Mouse (Mus musculus) heart, embryonic 15.5 days (tissue): ENCODE data around the gene Mvk. TPM values are rescaled to one million over a fixed set of nuclear protein-coding genes. Genes with fewer than 3 reads are reported as not detected.
A peak's percentile ranks its signal among the peaks of the same experiment; 100 is the strongest.

Experiments used
- ATAC-seq: fragments of 200-750 bp; cut with Nextera tagmentation; replicated peaks from 2 replicates; pipeline ENCODE4 v1.8.0; 2017; ENCODE audit warnings: low read depth, moderate TSS enrichment; ENCODE audit not compliant: insufficient number of reproducible peaks, insufficient read depth, low FRiP score
- H3K27ac ChIP-seq: fragments of 300-500 bp; sonication (generic); 2 replicates; pipeline ENCODE4 v1.5.1; 2015; ENCODE audit warnings: mild to moderate bottlenecking, inconsistent platforms
- H3K27me3 ChIP-seq: fragments of 300-500 bp; sonication (generic); 2 replicates; pipeline ENCODE4 v1.6.1; 2015; ENCODE audit warnings: inconsistent platforms
- H3K36me3 ChIP-seq: fragments of 300-500 bp; sonication (generic); 2 replicates; pipeline ENCODE4 v1.6.1; 2015; ENCODE audit warnings: mild to moderate bottlenecking, inconsistent platforms
- H3K4me1 ChIP-seq: fragments of 300-500 bp; sonication (generic); replicated peaks from 2 replicates; pipeline ENCODE4 v1.6.1; 2015; ENCODE audit warnings: inconsistent platforms
- H3K4me2 ChIP-seq: fragments of 300-500 bp; sonication (generic); 2 replicates; pipeline ENCODE4 v1.6.1; 2015; ENCODE audit warnings: inconsistent platforms, mild to moderate bottlenecking, moderate library complexity
- H3K4me3 ChIP-seq: fragments of 300-500 bp; sonication (generic); 2 replicates; pipeline ENCODE4 v1.5.1; 2015; ENCODE audit warnings: mild to moderate bottlenecking, inconsistent platforms
- H3K9ac ChIP-seq: fragments of 300-500 bp; sonication (generic); 2 replicates; pipeline ENCODE4 v1.6.1; 2015; ENCODE audit warnings: mild to moderate bottlenecking, inconsistent platforms
- H3K9me3 ChIP-seq: fragments of 300-500 bp; sonication (generic); replicated peaks from 2 replicates; pipeline ENCODE4 v1.6.1; 2016; ENCODE audit warnings: inconsistent platforms
- WGBS: fragments of 180-500 bp; shearing (Covaris S2); methylation state at CpG from one replicate; pipeline ENCODE4 v1.1.7; 2015; ENCODE audit warnings: mixed read lengths; 5-methylcytosine and 5-hydroxymethylcytosine counted together
- polyA plus RNA-seq: library from polyadenylated mRNA; unstranded; fragments of >200 nt; fragmentation: Nextera tagmentation; extraction: Ambion mirVana; gene quantifications from 2 replicates; pipeline ENCODE4 v1.2.1, GENCODE M21; 2015

Gene Mvk
- polyA plus RNA-seq, 1 experiment from 2014 or later: 13.6 TPM

- Histone ChIP-seq H3K36me3 (no peaks in the 10 kb centered on the region), H3K27me3 (no peaks in the 10 kb centered on the region), H3K4me1 (no peaks in the 10 kb centered on the region), H3K9me3 (no peaks in the 10 kb centered on the region), H3K4me3 (no peak overlapping the region), H3K9ac (no peak overlapping the region), H3K27ac (no peak overlapping the region), H3K4me2 (no peak overlapping the region)
- WGBS: 32% methylated on average over 14 of the region's 14 CpGs
- no peak for ATAC-seq
Observed at GRCm38 (mm10) chr5:114482587-114483011, 38.5 kb downstream of the Mvk start.

- 64% methylated on average over 14 of the region's 14 CpGs for WGBS
- no peak overlapping the region for H3K4me2 ChIP-seq
- no peaks in the 10 kb centered on the region for H3K4me1 ChIP-seq
- no peaks in the 10 kb centered on the region for H3K36me3 ChIP-seq
- no peaks in the 10 kb centered on the region for H3K27me3 ChIP-seq
- no peaks in the 10 kb centered on the region for H3K9me3 ChIP-seq
- no peak overlapping the region for H3K4me3 ChIP-seq
- H3K9ac ChIP-seq: no peak overlapping the region
- no peak for ATAC-seq
- H3K27ac ChIP-seq: no peak overlapping the region
Observed at GRCm38 (mm10) chr5:114485685-114486084, 41.6 kb downstream of the Mvk start.

- no peaks in the 10 kb centered on the region for H3K4me1 ChIP-seq
- 83% methylated on average over 6 of the region's 6 CpGs for WGBS
- H3K36me3 ChIP-seq: no peaks in the 10 kb centered on the region
- no peak overlapping the region for H3K9ac ChIP-seq
- no peaks in the 10 kb centered on the region for H3K9me3 ChIP-seq
- no peak overlapping the region for H3K4me2 ChIP-seq
- H3K4me3 ChIP-seq: no peak overlapping the region
- ATAC-seq: no peak
- no peak overlapping the region for H3K27ac ChIP-seq
- no peaks in the 10 kb centered on the region for H3K27me3 ChIP-seq
Observed at GRCm38 (mm10) chr5:114489570-114489969, 45.5 kb downstream of the Mvk start.

- H3K9ac ChIP-seq: no peak overlapping the region
- H3K4me3 ChIP-seq: no peak overlapping the region
- H3K4me1 ChIP-seq: no peaks in the 10 kb centered on the region
- ATAC-seq: no peak
- no peak overlapping the region for H3K27ac ChIP-seq
- 92% methylated on average over 8 of the region's 8 CpGs for WGBS
- no peaks in the 10 kb centered on the region for H3K9me3 ChIP-seq
- no peaks in the 10 kb centered on the region for H3K27me3 ChIP-seq
- no peaks in the 10 kb centered on the region for H3K36me3 ChIP-seq
- no peak overlapping the region for H3K4me2 ChIP-seq
Observed at GRCm38 (mm10) chr5:114490241-114490640, 46.2 kb downstream of the Mvk start.

- no peak overlapping the region for H3K9ac ChIP-seq
- no peaks in the 10 kb centered on the region for H3K9me3 ChIP-seq
- no peak overlapping the region for H3K4me3 ChIP-seq
- no peaks in the 10 kb centered on the region for H3K27me3 ChIP-seq
- WGBS: 23% methylated on average over 1 of the region's 1 CpGs
- H3K36me3 ChIP-seq: no peaks in the 10 kb centered on the region
- no peak overlapping the region for H3K4me2 ChIP-seq
- no peak for ATAC-seq
- H3K4me1 ChIP-seq: peaks cover 5% of the 10 kb centered on the region
- H3K27ac ChIP-seq: no peak overlapping the region
Observed at GRCm38 (mm10) chr5:114494761-114495160, 50.7 kb downstream of the Mvk start.

- ATAC-seq: no peak
- Histone ChIP-seq H3K27me3 (no peaks in the 10 kb centered on the region; the same call in 1 of the 2 replicates), H3K9ac (no peak overlapping the region), H3K4me2 (no peak overlapping the region), H3K36me3 (no peaks in the 10 kb centered on the region), H3K4me3 (no peak overlapping the region), H3K27ac (no peak overlapping the region), H3K9me3 (no peaks in the 10 kb centered on the region), H3K4me1 (peaks cover 5% of the 10 kb centered on the region)
- WGBS: 74% methylated on average over 9 of the region's 9 CpGs
Observed at GRCm38 (mm10) chr5:114501252-114501651, 57.2 kb downstream of the Mvk start.

GRCm38 (mm10) chr5:114504826-114505225 is 60.8 kb downstream of the Mvk start:
- no peak overlapping the region for H3K4me3 ChIP-seq
- no peak for ATAC-seq
- peaks cover 7% of the 10 kb centered on the region for H3K27me3 ChIP-seq
- peaks cover 17% of the 10 kb centered on the region for H3K4me1 ChIP-seq
- no peaks in the 10 kb centered on the region for H3K36me3 ChIP-seq
- H3K27ac ChIP-seq: no peak overlapping the region
- H3K4me2 ChIP-seq: no peak overlapping the region
- H3K9ac ChIP-seq: no peak overlapping the region
- WGBS: 46% methylated on average over 6 of the region's 6 CpGs
- no peaks in the 10 kb centered on the region for H3K9me3 ChIP-seq

- Histone ChIP-seq H3K27ac (no peak overlapping the region), H3K4me1 (peaks cover 17% of the 10 kb centered on the region), H3K27me3 (peaks cover 12% of the 10 kb centered on the region), H3K4me3 (no peak overlapping the region), H3K36me3 (no peaks in the 10 kb centered on the region), H3K4me2 (no peak overlapping the region), H3K9ac (no peak overlapping the region), H3K9me3 (no peaks in the 10 kb centered on the region)
- 60% methylated on average over 14 of the region's 14 CpGs for WGBS
- no peak for ATAC-seq
Observed at GRCm38 (mm10) chr5:114505260-114506085, 61.4 kb downstream of the Mvk start.

GRCm38 (mm10) chr5:114507394-114507793 is 63.3 kb downstream of the Mvk start:
- H3K27me3 ChIP-seq: peaks cover 23% of the 10 kb centered on the region
- no peak overlapping the region; the same call in 1 of the 2 replicates for H3K4me2 ChIP-seq
- H3K4me3 ChIP-seq: no peak overlapping the region
- ATAC-seq: peak; percentile 71
- no peaks in the 10 kb centered on the region for H3K9me3 ChIP-seq
- H3K36me3 ChIP-seq: no peaks in the 10 kb centered on the region
- 28% methylated on average over 12 of the region's 12 CpGs for WGBS
- no peak overlapping the region for H3K9ac ChIP-seq
- H3K4me1 ChIP-seq: peaks cover 17% of the 10 kb centered on the region
- 0 out of 2 replicates have a peak overlapping the region, but pooled peaks have one; percentile 21 for H3K27ac ChIP-seq

- Histone ChIP-seq H3K4me1 (peaks cover 17% of the 10 kb centered on the region), H3K27ac (0 out of 2 replicates have a peak overlapping the region, but pooled peaks have one; percentile 21), H3K36me3 (no peaks in the 10 kb centered on the region), H3K4me3 (no peak overlapping the region), H3K4me2 (no peak overlapping the region), H3K27me3 (peaks cover 27% of the 10 kb centered on the region), H3K9me3 (no peaks in the 10 kb centered on the region), H3K9ac (no peak overlapping the region)
- peak; percentile 30; the same call in 1 of the 2 replicates for ATAC-seq
- WGBS: 20% methylated on average over 4 of the region's 4 CpGs
Observed at GRCm38 (mm10) chr5:114507964-114508363, 63.9 kb downstream of the Mvk start.

GRCm38 (mm10) chr5:114509461-114509860 is 65.4 kb downstream of the Mvk start:
- ATAC-seq: no peak
- Histone ChIP-seq H3K36me3 (no peaks in the 10 kb centered on the region), H3K9me3 (no peaks in the 10 kb centered on the region), H3K4me1 (peaks cover 17% of the 10 kb centered on the region), H3K27me3 (peaks cover 42% of the 10 kb centered on the region), H3K27ac (no peak overlapping the region), H3K4me3 (no peak overlapping the region), H3K4me2 (no peak overlapping the region), H3K9ac (no peak overlapping the region)
- WGBS: 68% methylated on average over 7 of the region's 7 CpGs
